Comparison of ENCODE assay signal across 9 mouse cellular contexts in the genomic region with DNA sequence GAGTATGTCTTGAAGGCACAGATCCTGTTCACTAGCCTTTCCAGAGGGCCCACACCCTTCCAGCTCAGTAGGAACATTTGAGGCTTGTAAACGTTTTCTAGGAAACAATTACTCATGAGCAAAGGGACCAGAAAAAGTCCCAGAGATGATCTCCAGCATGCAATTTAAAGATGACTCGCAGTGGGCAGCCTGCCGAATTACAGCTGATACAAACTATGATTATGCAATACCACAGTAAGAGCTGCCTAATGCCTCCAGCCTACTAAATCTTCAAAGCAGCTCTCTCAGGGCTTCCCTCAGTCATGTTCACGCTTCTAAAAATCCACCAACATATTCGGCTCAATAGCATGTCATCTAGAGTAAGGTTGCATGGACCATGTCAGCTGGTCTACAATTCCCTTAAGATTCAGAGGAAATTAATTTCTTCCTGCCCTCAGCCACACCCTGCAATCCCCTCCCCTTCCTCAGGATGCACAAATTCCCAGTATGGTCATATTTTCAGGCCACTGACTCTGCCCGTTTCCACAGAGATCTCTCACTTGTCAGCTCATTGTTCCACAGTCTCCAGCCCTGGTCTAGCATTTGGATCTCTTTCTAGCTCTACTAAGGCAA.
DNase-seq lines count a peak whose midpoint lies in the region; ATAC-seq lines count a peak whose summit lies in the region.
"Had no signal": no experiment of that assay in that cellular context is flagged by ENCODE, and none has a peak within 500 bp of the region (broad histone marks: within the 10 kb centered on the region; RNA-seq: fewer than 3 reads in every experiment).

No protein-coding gene starts in this region.

- 0 out of 2 replicates have a peak overlapping the region, but pooled peaks have one; percentile 11 for H3K27ac ChIP-seq in embryonic facial prominence, embryonic 13.5 days
- H3K27ac ChIP-seq in embryonic facial prominence, embryonic 10.5 days (replicated peaks), result no peak overlapping the region
- no peak overlapping the region for H3K27ac ChIP-seq in forebrain, embryonic 14.5 days (ENCODE audit: low read depth, low read length)
- H3K27ac ChIP-seq: liver, embryonic 15.5 days had no signal

- H3K27me3 ChIP-seq in embryonic facial prominence, embryonic 13.5 days, result no peaks in the 10 kb centered on the region
- H3K27me3 ChIP-seq in embryonic facial prominence, embryonic 10.5 days (replicated peaks; ENCODE audit: low read depth, poor library complexity, severe bottlenecking), result no peaks in the 10 kb centered on the region
- no peaks in the 10 kb centered on the region for H3K27me3 ChIP-seq in forebrain, embryonic 14.5 days (replicated peaks; ENCODE audit: control insufficient read depth, insufficient read depth, low read length)
- H3K27me3 ChIP-seq: liver, embryonic 15.5 days had no signal

- H3K4me2 ChIP-seq in embryonic facial prominence, embryonic 13.5 days, result no peak overlapping the region
- H3K4me2 ChIP-seq in forebrain, embryonic 14.5 days (ENCODE audit: low read length), result no peak overlapping the region
- H3K4me2 ChIP-seq: liver, embryonic 15.5 days had no signal

- H3K4me3 ChIP-seq in embryonic facial prominence, embryonic 13.5 days, result no peak overlapping the region
- no peak overlapping the region for H3K4me3 ChIP-seq in embryonic facial prominence, embryonic 10.5 days
- H3K4me3 ChIP-seq in forebrain, embryonic 14.5 days (ENCODE audit: low read depth, low read length), result no peak overlapping the region
- H3K4me3 ChIP-seq: liver, embryonic 15.5 days had no signal

- intact Hi-C loops in heart, postnatal 14 days (cut with DNase I), result loop anchor here (2.0 kb wide), 1 partner anchor 34 kb away; no protein-coding TSS in a partner anchor

- no peaks in the 10 kb centered on the region for H3K36me3 ChIP-seq in embryonic facial prominence, embryonic 13.5 days
- H3K36me3 ChIP-seq in embryonic facial prominence, embryonic 10.5 days (replicated peaks), result no peaks in the 10 kb centered on the region
- no peaks in the 10 kb centered on the region for H3K36me3 ChIP-seq in forebrain, embryonic 14.5 days (ENCODE audit: control insufficient read depth, insufficient read depth, low read length)
- H3K36me3 ChIP-seq: liver, embryonic 15.5 days had no signal

- WGBS in embryonic facial prominence, embryonic 13.5 days, result 68% methylated on average over 6 of the region's 6 CpGs
- 85% methylated on average over 6 of the region's 6 CpGs for WGBS in embryonic facial prominence, embryonic 10.5 days
- 84% methylated on average over 6 of the region's 6 CpGs for WGBS in forebrain, embryonic 14.5 days

- 0 out of 2 replicates have a peak, but pooled peaks cover 5% of the 10 kb centered on the region for H3K4me1 ChIP-seq in embryonic facial prominence, embryonic 13.5 days
- peaks cover 31% of the 10 kb centered on the region for H3K4me1 ChIP-seq in embryonic facial prominence, embryonic 10.5 days
- no peaks in the 10 kb centered on the region for H3K4me1 ChIP-seq in forebrain, embryonic 14.5 days (ENCODE audit: control insufficient read depth, insufficient read depth, low read length)
- H3K4me1 ChIP-seq: liver, embryonic 15.5 days had no signal

- no peaks in the 10 kb centered on the region for H3K9me3 ChIP-seq in embryonic facial prominence, embryonic 13.5 days
- H3K9me3 ChIP-seq in embryonic facial prominence, embryonic 10.5 days, result no peaks in the 10 kb centered on the region
- H3K9me3 ChIP-seq in forebrain, embryonic 14.5 days (replicated peaks; ENCODE audit: control insufficient read depth, low read length), result no peaks in the 10 kb centered on the region
- H3K9me3 ChIP-seq: liver, embryonic 15.5 days had no signal

- ATAC-seq in embryonic facial prominence, embryonic 13.5 days (ENCODE audit: insufficient number of reproducible peaks, insufficient read depth, low FRiP score, low TSS enrichment, low read depth), result no peak
- ATAC-seq in forebrain, embryonic 14.5 days, result no peak

- DNase-seq in embryonic facial prominence, embryonic 10.5 days (ENCODE audit: low spot score), result no peak
- DNase-seq in adrenal gland, postnatal 25 days, result peak; percentile 73
- peak; percentile 59 to 72 for DNase-seq in heart, postnatal 14 days
- DNase-seq in left cerebral cortex, adult 18-20 months (ENCODE audit: low spot score in 2 of 2), result peak; percentile 69 to 72
- peak; percentile 50 for DNase-seq in telencephalon, adult 2 months (ENCODE audit: low read depth, low spot score)
- DNase-seq in c-Kit-positive CD71-positive TER-119-positive erythroid progenitor cells, embryonic 14.5 days (ENCODE audit: low spot score), result no peak
- no peak for DNase-seq in forebrain, embryonic 14.5 days (ENCODE audit: low spot score)

- H3K9ac ChIP-seq in embryonic facial prominence, embryonic 13.5 days, result no peak overlapping the region
- H3K9ac ChIP-seq in forebrain, embryonic 14.5 days (ENCODE audit: low read length), result no peak overlapping the region
- H3K9ac ChIP-seq: liver, embryonic 15.5 days had no signal

Comparison
In these comparisons a context has a peak if more than half of its experiments do, and no peak if none do; other contexts are left out.
1. DNase-seq: peak in adrenal gland, postnatal 25 days (single experiment), heart, postnatal 14 days (2 of 2), left cerebral cortex, adult 18-20 months (2 of 2) and telencephalon, adult 2 months (single experiment); none in embryonic facial prominence, embryonic 10.5 days (single experiment), c-Kit-positive CD71-positive TER-119-positive erythroid progenitor cells, embryonic 14.5 days (single experiment) and forebrain, embryonic 14.5 days (single experiment).